Mouse (Mus musculus): ENCODE measurements around the gene Grin1. TPM values are rescaled to one million over a fixed set of nuclear protein-coding genes. Genes with fewer than 3 reads are reported as not detected.

Gene Grin1
- polyA plus RNA-seq, 1 experiment from 2014 or later: 0.78 TPM

DNA sequence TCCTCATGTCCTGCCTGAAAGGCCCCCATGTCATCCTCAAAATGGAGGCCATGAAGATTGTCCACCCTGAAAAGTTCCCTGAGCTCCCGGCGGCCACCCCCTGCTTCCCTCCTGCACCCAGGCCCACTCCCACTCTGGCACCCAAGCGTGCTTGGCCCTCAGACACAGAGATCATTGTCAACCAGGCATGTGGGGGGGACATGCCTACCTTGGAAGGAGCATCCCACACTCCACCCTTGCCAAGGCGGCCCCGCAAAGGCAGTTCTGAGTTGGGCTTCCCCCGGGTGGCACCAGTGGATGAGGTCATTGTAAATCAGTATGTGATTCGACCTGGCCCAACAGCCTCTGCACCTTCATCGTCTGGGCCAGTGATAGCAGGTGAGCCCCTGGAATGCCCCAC, 75.6 kb downstream of the Grin1 start:
- no peak for TF ChIP-seq CTCF (IDR thresholded peaks at IDR 0.05; ENCODE audit: low read depth)
- Histone ChIP-seq H3K4me2 (replicated peaks; ENCODE audit: low read depth) (peak overlapping the region; percentile 93), H3K4me1 (replicated peaks; ENCODE audit: control insufficient read depth, insufficient read depth, low read length) (peaks cover 9% of the 10 kb centered on the region; the same call in 1 of the 2 replicates), H3K27me3 (replicated peaks; ENCODE audit: control insufficient read depth, insufficient read depth, low read length) (0 out of 2 replicates have a peak, but pooled peaks cover 3% of the 10 kb centered on the region), H3K4me3 (ENCODE audit: low read depth, low read length) (no peak overlapping the region), H3K9ac (ENCODE audit: low read depth, low read length) (no peak overlapping the region), H3K36me3 (ENCODE audit: control insufficient read depth, insufficient read depth) (peaks cover 12% of the 10 kb centered on the region; the same call in 1 of the 2 replicates), H3K9me3 (ENCODE audit: control insufficient read depth) (no peaks in the 10 kb centered on the region), H3K27ac (ENCODE audit: low read depth, low read length) (0 out of 2 replicates have a peak overlapping the region, but pooled peaks have one; percentile 74)
- 79% methylated on average over 8 of the region's 8 CpGs for WGBS
- no peak for ATAC-seq

DNA sequence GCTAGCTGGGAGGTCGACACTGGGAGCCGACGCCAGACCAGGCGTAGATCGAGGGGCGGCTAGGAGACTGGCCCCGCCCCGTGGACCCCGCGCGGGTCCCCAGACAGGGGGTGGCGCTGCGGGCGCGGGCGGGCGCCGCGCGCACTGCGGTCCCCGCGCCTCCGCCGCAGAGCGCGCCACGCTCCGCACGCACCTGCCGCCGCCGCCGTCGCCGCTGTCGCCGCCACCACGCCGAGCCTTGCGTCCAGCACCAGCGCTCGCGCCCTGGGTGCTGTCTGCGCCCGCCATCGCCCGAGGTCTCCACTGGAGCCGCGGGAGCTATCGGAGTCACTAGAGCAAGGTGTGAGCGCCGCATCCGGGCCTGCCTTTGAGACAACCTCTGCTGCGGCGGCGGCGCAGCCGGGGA, 76.9 kb downstream of the Grin1 start, which contains the start of the genes Rnf208 and Cysrt1:
Gene Rnf208 (plus strand): TSS at position 155 of the 406 bp plus-strand sequence.
Gene Cysrt1 (minus strand): TSS at position 352 of the 406 bp plus-strand sequence.
- Histone ChIP-seq H3K4me2 (replicated peaks; ENCODE audit: low read depth) (peak within 1 kb of the TSS; percentile 93), H3K9me3 (ENCODE audit: control insufficient read depth) (no peaks in the 10 kb centered on the region), H3K4me3 (ENCODE audit: low read depth, low read length) (peak within 1 kb of the TSS; percentile 49), H3K27ac (ENCODE audit: low read depth, low read length) (peak within 1 kb of the TSS; percentile 74), H3K9ac (ENCODE audit: low read depth, low read length) (peak within 1 kb of the TSS; percentile 75), H3K27me3 (replicated peaks; ENCODE audit: control insufficient read depth, insufficient read depth, low read length) (0 out of 2 replicates have a peak, but pooled peaks cover 3% of the 10 kb centered on the region), H3K36me3 (ENCODE audit: control insufficient read depth, insufficient read depth) (peaks cover under 1% of the 10 kb centered on the region; the same call in 1 of the 2 replicates), H3K4me1 (replicated peaks; ENCODE audit: control insufficient read depth, insufficient read depth, low read length) (peaks cover 9% of the 10 kb centered on the region; the same call in 1 of the 2 replicates)
- ATAC-seq: no peak
- under 1% methylated on average over 50 of the region's 59 CpGs for WGBS
- TF ChIP-seq CTCF (IDR thresholded peaks at IDR 0.05; ENCODE audit: low read depth): no peak

DNA sequence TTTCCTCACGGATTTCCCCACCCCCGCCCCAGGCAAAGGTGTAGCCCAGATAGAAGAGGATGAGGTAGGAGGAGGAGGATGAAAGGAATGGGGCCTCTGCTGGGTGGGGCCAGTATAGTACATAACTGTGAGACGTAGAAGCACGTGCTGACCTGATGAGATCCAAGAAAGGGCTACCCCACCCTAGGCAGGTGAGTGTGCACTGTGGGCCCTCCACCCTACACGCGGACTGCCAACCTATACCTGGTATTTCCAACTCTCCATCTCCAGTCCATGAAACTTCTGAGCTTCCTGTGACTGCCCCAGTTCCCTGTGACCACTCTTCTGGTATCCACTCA, 77.6 kb downstream of the Grin1 start:
- H3K4me2 ChIP-seq (replicated peaks; ENCODE audit: low read depth): peak overlapping the region; percentile 93
- H3K9ac ChIP-seq (ENCODE audit: low read depth, low read length): no peak overlapping the region
- H3K4me1 ChIP-seq (replicated peaks; ENCODE audit: control insufficient read depth, insufficient read depth, low read length): peaks cover 9% of the 10 kb centered on the region; the same call in 1 of the 2 replicates
- H3K27ac ChIP-seq (ENCODE audit: low read depth, low read length): peak overlapping the region; percentile 74
- no peak for TF ChIP-seq CTCF (IDR thresholded peaks at IDR 0.05; ENCODE audit: low read depth)
- peak; percentile 67 for ATAC-seq
- 0 out of 2 replicates have a peak, but pooled peaks cover 3% of the 10 kb centered on the region for H3K27me3 ChIP-seq (replicated peaks; ENCODE audit: control insufficient read depth, insufficient read depth, low read length)
- no peaks in the 10 kb centered on the region for H3K9me3 ChIP-seq (ENCODE audit: control insufficient read depth)
- 10% methylated on average over 6 of the region's 6 CpGs for WGBS
- peak overlapping the region; percentile 49; the same call in 1 of the 2 replicates for H3K4me3 ChIP-seq (ENCODE audit: low read depth, low read length)
- no peaks in the 10 kb centered on the region; the same call in 1 of the 2 replicates for H3K36me3 ChIP-seq (ENCODE audit: control insufficient read depth, insufficient read depth)

Other genes starting within 250 kb of the Grin1 start
- 24.6 and 25.9 TPM in 2 replicates for gene Entpd8, start 238.9 kb downstream of the Grin1 start, polyA plus RNA-seq (2015; fragmentation: Nextera tagmentation; extraction: Ambion mirVana)
- gene Noxa1, start 224.0 kb downstream of the Grin1 start, polyA plus RNA-seq (2015; fragmentation: Nextera tagmentation; extraction: Ambion mirVana): 3.3 and 5.8 TPM in 2 replicates
- 15.9 and 16.5 TPM in 2 replicates for gene Nrarp, start 138.4 kb downstream of the Grin1 start, polyA plus RNA-seq (2015; fragmentation: Nextera tagmentation; extraction: Ambion mirVana)
- gene Tor4a, start 122.3 kb downstream of the Grin1 start, polyA plus RNA-seq (2015; fragmentation: Nextera tagmentation; extraction: Ambion mirVana): 12.0 and 12.6 TPM in 2 replicates
- 41.4 and 45.6 TPM in 2 replicates for gene Nelfb, start 107.7 kb downstream of the Grin1 start, polyA plus RNA-seq (2015; fragmentation: Nextera tagmentation; extraction: Ambion mirVana)
- gene Stpg3, start 104.5 kb downstream of the Grin1 start, polyA plus RNA-seq (2015; fragmentation: Nextera tagmentation; extraction: Ambion mirVana): not detected in 2 replicates
- gene Fam166a, start 100.4 kb downstream of the Grin1 start, polyA plus RNA-seq (2015; fragmentation: Nextera tagmentation; extraction: Ambion mirVana): 0.78 and 1.4 TPM in 2 replicates
- 453 and 466 TPM in 2 replicates for gene Tubb4b, start 94.5 kb downstream of the Grin1 start, polyA plus RNA-seq (2015; fragmentation: Nextera tagmentation; extraction: Ambion mirVana)
- gene Slc34a3, start 84.8 kb downstream of the Grin1 start, polyA plus RNA-seq (2015; fragmentation: Nextera tagmentation; extraction: Ambion mirVana): 34.0 and 37.6 TPM in 2 replicates
- gene Rnf224, start 82.4 kb downstream of the Grin1 start, polyA plus RNA-seq (2015; fragmentation: Nextera tagmentation; extraction: Ambion mirVana): 0.09 and 0.25 TPM in 2 replicates
- gene Rnf208, start 76.9 kb downstream of the Grin1 start, polyA plus RNA-seq (2015; fragmentation: Nextera tagmentation; extraction: Ambion mirVana): 51.9 and 59.4 TPM in 2 replicates
- gene Cysrt1, start 76.7 kb downstream of the Grin1 start, polyA plus RNA-seq (2015; fragmentation: Nextera tagmentation; extraction: Ambion mirVana): 16.5 and 20.7 TPM in 2 replicates
- gene AL732309.1, start 72.3 kb downstream of the Grin1 start, polyA plus RNA-seq (2015; fragmentation: Nextera tagmentation; extraction: Ambion mirVana): 10.4 and 12.3 TPM in 2 replicates
- gene Tmem203, start 63.7 kb downstream of the Grin1 start, polyA plus RNA-seq (2015; fragmentation: Nextera tagmentation; extraction: Ambion mirVana): 40.3 and 44.9 TPM in 2 replicates
- gene Tprn, start 56.6 kb downstream of the Grin1 start, polyA plus RNA-seq (2015; fragmentation: Nextera tagmentation; extraction: Ambion mirVana): 62.0 and 68.3 TPM in 2 replicates
- gene Ssna1, start 46.7 kb downstream of the Grin1 start, polyA plus RNA-seq (2015; fragmentation: Nextera tagmentation; extraction: Ambion mirVana): 105 and 108 TPM in 2 replicates
- 41.6 and 43.4 TPM in 2 replicates for gene Anapc2, start 46.7 kb downstream of the Grin1 start, polyA plus RNA-seq (2015; fragmentation: Nextera tagmentation; extraction: Ambion mirVana)
- not detected in 2 replicates for gene Tmem210, start 31.0 kb downstream of the Grin1 start, polyA plus RNA-seq (2015; fragmentation: Nextera tagmentation; extraction: Ambion mirVana)
- 5.5 and 6.6 TPM in 2 replicates for gene Lrrc26, start 29.3 kb downstream of the Grin1 start, polyA plus RNA-seq (2015; fragmentation: Nextera tagmentation; extraction: Ambion mirVana)
- 44.7 and 50.2 TPM in 2 replicates for gene Man1b1, start 13.2 kb upstream of the Grin1 start, polyA plus RNA-seq (2015; fragmentation: Nextera tagmentation; extraction: Ambion mirVana)
- gene Dpp7, start 37.2 kb upstream of the Grin1 start, polyA plus RNA-seq (2015; fragmentation: Nextera tagmentation; extraction: Ambion mirVana): 120 and 129 TPM in 2 replicates
- gene Uap1l1, start 46.5 kb upstream of the Grin1 start, polyA plus RNA-seq (2015; fragmentation: Nextera tagmentation; extraction: Ambion mirVana): 668 and 708 TPM in 2 replicates
- gene Sapcd2, start 53.1 kb upstream of the Grin1 start, polyA plus RNA-seq (2015; fragmentation: Nextera tagmentation; extraction: Ambion mirVana): 112 and 129 TPM in 2 replicates
- 33.9 and 38.1 TPM in 2 replicates for gene Entpd2, start 76.7 kb upstream of the Grin1 start, polyA plus RNA-seq (2015; fragmentation: Nextera tagmentation; extraction: Ambion mirVana)
- gene Npdc1, start 80.2 kb upstream of the Grin1 start, polyA plus RNA-seq (2015; fragmentation: Nextera tagmentation; extraction: Ambion mirVana): 49.2 and 52.3 TPM in 2 replicates
- gene Fut7, start 104.1 kb upstream of the Grin1 start, polyA plus RNA-seq (2015; fragmentation: Nextera tagmentation; extraction: Ambion mirVana): 0.26 and 0.27 TPM in 2 replicates
- gene Abca2, start 109.5 kb upstream of the Grin1 start, polyA plus RNA-seq (2015; fragmentation: Nextera tagmentation; extraction: Ambion mirVana): 1.1 and 1.3 TPM in 2 replicates
- gene Clic3, start 137.7 kb upstream of the Grin1 start, polyA plus RNA-seq (2015; fragmentation: Nextera tagmentation; extraction: Ambion mirVana): 2.0 and 2.8 TPM in 2 replicates
- gene Paxx, start 141.9 kb upstream of the Grin1 start, polyA plus RNA-seq (2015; fragmentation: Nextera tagmentation; extraction: Ambion mirVana): 41.2 and 46.2 TPM in 2 replicates
- 1.2 and 2.2 TPM in 2 replicates for gene Ptgds, start 150.9 kb upstream of the Grin1 start, polyA plus RNA-seq (2015; fragmentation: Nextera tagmentation; extraction: Ambion mirVana)
- gene Lcn12, start 174.7 kb upstream of the Grin1 start, polyA plus RNA-seq (2015; fragmentation: Nextera tagmentation; extraction: Ambion mirVana): 0.40 and 0.51 TPM in 2 replicates
- 38.5 and 40.2 TPM in 2 replicates for gene Fbxw5, start 181.6 kb upstream of the Grin1 start, polyA plus RNA-seq (2015; fragmentation: Nextera tagmentation; extraction: Ambion mirVana)
- 48.5 and 49.3 TPM in 2 replicates for gene C8g, start 182.5 kb upstream of the Grin1 start, polyA plus RNA-seq (2015; fragmentation: Nextera tagmentation; extraction: Ambion mirVana)
- gene Traf2, start 227.8 kb upstream of the Grin1 start, polyA plus RNA-seq (2015; fragmentation: Nextera tagmentation; extraction: Ambion mirVana): 16.4 and 18.7 TPM in 2 replicates
- gene Edf1, start 238.7 kb upstream of the Grin1 start, polyA plus RNA-seq (2015; fragmentation: Nextera tagmentation; extraction: Ambion mirVana): 481 and 496 TPM in 2 replicates